Mouse (Mus musculus) layer of hippocampus, adult 18-20 months (tissue): ENCODE results near the gene Boc. TPM values are rescaled to one million over a fixed set of nuclear protein-coding genes. Genes with fewer than 3 reads are reported as not detected.
"Not testable (repeated sequence)": the region's sequence is repeated elsewhere in the genome, so short reads cannot be mapped to it uniquely, and the experiment has no call there.

Experiments used
- DNase-seq, 2 experiments: peaks; one replicate each; pipeline ENCODE4 v3.0.0; 2022; ENCODE audit warnings: low spot score in 2 of 2
- total RNA-seq, 2 experiments: library from RNA; stranded (reverse); gene quantifications; 2 replicates each; pipeline ENCODE4 v1.2.3; 2021

Boc gene
- total RNA-seq, 2 experiments from 2014 or later = 11.5 to 11.6 TPM

DNA sequence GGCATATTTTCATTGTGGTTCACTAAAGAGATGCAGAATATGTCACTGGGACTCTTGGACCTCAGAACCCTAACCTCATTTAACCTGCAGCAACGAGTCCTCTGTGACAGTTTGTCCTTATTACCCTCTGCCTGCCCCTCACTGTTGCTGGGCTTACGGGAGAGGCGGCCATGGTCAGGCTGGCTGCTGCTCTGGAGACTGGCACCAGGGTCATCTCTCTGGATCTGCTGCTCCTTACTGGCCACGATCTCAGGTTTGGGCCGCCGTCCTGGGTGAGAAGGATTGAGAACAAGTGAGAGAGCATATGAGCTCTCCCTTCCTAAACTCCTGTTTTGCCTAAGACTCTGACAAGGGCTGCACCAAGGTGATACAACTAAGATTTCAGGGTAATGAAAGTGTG, 66.5 kb downstream of the Boc start:
- DNase-seq = no peak

DNA sequence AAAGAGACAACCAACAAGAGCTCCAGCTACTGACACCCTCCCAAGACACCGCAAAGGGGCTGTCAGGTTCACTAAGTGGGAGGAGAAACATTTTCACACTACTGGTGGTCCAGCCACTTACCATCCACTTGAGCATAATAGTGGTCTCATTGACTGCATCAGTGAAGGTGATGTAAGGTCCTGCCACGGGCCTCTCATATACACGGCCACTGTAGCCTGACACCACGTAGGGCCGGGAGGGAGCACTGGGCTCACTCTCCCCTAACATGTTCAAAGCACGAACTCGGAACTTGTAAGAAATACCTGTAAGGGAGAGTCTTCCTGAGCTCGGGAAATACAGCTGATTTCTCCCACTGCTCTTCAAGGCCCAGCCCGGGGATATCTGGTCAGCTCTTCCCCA, 67.6 kb downstream of the Boc start:
- no peak for DNase-seq

DNA sequence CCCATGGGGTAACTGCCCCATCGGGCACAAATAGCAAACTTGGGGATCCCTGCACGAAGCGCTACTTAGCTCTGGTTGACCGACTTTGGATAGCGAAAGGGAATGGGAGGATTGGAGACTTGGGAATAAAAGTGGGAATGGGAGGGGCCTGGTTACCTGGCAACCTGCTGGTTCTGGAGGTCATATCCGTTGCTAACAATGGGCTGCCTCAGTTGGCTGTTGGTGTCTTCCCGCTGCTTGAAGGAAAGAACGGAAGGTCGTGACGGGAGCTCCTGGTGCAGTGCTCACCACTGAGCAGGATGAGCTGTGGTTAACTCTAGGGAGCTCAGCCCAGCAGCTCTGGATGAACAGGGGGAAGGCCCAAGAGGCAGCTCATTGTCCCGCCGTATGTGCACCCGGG, 71.5 kb downstream of the Boc start:
- no peak for DNase-seq

DNA sequence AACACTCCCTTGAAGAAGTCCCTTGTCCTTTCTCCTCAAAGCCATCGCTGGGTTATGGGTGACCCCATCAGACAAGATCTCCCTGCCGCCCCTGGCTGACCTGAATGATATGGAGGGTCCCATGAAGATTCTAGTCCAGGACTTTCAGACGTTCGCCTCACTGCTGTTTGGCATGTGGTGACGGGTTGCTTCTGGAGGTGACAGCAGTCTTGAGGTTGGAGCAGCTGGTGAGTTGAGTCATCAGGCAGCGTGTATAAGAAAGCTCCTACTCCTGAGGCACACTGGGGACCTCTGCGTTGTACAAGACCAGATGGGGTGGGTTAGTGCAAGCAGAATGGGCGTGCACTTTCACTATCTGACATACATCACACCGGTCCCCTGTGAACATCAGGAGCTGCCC, 72.1 kb downstream of the Boc start:
- no peak for DNase-seq

DNA sequence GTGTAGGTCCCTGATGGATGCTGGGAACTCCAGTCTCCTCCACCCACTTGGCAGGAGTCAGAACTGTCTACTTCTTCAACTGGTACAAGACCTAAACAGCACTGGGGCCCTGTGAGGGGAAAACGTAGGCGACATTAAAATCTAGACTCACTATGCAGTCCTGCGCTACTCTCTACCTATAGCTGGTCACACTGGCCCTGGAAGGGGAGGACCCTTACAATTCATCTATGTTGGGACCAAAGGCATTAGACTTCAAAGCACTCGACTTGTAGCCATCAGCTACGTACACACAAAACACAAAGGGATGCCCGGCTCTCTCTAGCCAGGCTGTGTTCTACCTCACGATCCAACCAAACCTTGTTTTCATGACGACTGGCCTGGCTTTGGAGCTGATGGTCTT, 73.0 kb downstream of the Boc start:
- no peak for DNase-seq

DNA sequence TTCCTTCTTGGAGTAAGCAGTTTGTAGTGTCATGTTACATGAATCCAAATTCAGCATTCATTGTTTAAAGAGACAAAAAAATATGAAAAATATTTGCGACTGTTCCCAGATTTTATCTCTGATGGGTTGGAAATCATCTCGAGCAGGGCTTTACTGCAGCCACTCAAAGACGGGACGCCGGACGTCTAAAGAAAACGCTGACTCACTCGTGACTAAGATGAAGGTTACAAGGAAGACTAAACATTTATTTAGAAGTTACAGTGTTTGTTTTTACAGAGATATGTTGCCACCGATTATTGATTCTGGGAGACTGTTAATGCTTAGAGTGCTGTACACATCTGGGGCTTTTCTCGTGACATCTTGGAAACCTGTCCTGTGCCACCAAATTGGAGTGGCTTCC, 73.9 kb downstream of the Boc start:
- DNase-seq = no peak

DNA sequence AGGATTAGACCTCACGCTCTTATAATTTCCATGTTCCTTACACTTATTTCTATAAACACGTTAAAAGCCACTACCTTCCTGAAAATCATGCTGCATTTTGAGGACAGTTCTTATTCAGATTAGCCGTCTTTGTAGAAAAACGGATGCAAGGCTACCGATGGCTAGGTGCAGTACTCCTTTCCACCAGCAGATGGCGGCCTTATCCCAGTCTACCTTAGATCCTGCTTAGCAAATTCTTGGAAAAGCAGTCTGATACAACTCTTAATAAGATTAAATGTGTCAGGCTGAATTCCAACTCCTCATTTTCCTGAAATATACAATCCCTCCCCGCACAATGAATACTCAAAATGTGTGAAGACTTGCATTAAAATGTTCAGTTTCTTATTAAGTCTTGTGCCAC, 74.6 kb downstream of the Boc start:
- peak; percentile 70 to 94 for DNase-seq

DNA sequence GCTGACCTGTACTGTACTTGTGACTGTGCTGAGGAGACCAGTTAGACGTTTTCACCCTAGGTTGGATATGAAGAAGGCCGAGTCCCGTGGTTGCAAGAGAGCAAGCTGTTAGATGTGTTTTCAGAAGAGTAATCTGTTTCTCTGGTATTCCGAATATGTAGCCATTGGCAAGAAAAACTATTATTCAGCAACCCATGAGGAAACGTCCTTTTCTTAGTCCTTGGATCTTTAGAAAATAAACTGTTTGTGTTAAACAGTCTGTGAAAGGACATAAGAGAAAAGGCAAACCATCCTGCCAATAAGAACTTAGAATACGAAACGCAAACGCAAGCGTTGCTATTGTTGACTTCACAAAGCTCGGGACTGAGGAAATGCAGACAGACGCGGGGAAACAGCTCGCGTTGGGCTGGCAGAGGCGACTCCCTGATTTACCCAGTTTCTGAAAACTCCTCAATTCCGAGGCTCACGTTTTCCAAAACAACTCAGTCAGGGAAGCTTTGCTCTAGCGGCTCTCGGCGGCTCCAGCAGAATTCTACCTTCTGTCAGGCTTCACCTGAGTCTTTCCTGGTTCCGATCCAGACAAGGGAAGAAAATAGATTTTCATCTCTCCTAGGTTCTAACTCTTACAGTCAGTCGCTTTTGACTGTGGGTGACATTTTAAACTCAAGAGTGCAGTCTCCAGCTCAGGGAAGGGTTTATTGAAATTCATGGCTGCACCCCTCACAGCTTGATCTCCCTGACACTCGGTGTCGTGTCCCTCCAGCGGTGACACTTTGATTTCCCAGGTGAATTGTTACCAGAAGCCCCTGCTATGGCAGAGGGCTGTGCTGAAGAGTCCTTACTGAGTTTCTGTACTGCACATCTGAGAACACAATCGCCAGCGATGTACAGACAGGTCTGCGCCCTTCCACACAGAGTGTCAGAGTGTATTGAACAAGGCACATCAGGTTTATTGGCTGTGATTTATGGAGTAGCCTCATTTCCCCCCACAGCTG, 76.8 kb downstream of the Boc start:
- no peak for DNase-seq

DNA sequence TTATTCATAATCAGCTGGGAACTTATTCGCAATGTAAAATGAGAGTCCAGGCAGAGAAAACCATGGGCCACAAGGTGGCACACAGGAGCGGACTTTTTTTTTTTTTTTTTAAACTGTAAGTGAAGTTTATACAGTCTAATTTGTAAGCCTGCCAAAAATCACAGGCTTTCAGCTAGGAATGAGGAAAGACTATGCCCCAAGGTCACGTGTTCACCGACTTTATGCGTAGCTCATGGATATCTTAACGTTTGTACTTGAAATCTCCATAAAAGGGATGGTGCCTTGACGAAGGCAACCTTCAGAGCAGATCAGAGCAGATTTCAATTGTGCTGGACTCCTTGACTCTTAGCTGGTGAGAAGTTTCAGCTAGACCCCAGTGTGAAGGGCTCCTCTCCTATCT, 78.1 kb downstream of the Boc start:
- DNase-seq = no peak

DNA sequence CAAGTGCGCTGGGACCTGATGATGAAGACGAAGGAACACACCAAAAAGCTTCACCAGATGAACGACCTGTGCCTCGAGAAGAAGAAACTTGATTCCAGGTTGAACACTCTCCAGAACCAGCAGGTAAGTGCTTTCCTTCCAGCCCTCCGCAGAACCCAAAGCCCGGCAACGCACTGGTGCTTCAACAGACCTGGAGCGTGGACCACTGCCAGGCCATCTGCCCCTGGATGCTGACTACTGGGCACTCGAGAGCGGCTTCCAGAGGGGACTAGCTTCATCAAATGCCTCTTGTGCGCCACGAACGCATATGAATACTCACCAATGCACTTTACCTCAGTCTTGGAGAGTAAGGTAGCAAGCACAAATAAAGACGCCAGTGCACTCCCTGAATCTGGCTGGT, 78.8 kb downstream of the Boc start:
- no peak for DNase-seq

DNA sequence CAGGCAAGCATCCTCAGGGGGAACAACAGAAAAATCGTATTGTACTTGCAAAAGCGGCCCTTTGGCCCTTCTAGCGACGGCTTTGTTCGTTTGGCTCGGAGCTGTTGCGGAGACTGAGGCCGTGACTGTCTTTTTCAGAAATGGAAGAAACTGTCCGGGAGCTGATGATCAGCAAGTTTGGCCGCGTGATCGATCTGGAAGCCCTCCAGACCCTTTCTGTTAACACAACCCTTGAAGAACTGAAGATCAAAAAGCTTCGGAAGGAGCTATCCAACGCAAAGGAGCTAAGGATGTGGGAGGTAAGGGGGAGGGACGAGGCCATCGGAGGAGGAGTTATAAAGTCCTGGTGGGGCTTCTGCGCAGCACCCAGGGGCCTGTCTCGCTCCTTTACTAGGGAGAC, 79.9 kb downstream of the Boc start:
- no peak for DNase-seq

DNA sequence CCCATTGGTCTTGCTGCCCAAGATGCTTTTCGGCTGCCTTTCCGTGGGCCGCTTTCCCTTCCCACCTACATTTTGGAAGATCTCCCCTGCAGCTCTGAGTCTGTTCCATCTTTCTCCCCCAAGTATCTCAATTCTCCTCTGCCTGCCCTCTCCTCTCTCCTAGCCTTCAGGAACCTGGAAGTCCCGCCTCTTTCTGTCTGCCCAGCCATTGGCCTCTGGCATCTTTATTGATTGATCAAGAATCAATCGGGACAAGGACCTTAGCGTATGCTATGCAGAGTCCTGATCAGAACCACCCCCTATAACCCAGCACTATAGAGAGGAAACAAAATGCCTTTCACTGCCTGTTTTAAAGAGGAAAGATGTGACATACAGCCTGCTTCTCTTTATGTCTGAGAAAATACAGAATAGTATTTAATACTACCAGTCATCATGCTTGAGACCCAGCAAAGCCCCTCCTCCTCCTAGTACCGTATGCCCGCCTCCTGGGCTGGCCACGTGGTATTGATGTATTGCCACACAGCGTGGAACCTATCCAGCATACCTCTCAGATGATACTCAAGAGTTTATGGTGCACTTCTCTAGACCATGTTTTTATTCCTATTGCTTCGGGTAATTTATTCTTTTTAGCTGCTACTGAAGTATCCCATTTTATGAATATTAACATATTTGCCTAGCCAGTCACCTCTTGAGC, 82.9 kb downstream of the Boc start:
- DNase-seq = no peak

DNA sequence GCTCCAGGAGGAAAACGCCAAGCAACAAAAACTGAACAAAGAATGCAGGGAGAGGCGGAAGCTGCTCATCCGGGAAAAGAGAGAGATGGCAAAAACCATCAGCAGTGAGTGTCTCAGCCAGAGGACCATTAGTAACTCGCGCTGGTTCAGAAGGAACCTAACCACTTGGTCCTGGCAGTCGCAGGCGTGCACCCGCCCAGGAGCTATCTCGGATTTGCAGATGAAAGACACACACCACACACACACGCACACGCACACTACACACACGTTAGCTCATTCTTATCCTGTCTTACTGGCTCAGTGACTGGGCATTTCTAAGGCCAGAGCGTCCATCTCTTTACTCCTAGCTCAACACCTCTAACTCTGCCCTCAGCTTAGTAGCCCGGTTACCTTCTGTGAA, 83.4 kb downstream of the Boc start:
- DNase-seq = no peak

DNA sequence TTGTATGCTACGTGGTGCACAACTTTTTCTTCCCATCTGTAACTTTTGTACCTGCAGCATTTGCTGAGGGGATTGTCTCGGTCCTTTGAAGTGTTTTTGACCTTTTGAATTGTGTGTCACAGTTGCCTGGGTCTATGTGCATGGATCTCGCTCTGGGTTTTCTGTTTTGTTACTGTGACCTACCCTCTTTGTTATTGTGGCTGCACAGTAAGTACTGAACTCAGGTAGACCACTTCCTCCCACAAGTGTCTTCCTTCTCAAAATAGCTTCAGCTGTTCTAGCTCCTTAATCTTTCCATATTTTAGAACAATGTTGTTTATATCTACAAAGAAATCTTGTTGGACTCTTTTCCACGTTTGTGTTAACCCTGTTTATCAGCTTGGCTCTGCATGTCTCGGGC, 97.8 kb downstream of the Boc start:
- DNase-seq = no peak

DNA sequence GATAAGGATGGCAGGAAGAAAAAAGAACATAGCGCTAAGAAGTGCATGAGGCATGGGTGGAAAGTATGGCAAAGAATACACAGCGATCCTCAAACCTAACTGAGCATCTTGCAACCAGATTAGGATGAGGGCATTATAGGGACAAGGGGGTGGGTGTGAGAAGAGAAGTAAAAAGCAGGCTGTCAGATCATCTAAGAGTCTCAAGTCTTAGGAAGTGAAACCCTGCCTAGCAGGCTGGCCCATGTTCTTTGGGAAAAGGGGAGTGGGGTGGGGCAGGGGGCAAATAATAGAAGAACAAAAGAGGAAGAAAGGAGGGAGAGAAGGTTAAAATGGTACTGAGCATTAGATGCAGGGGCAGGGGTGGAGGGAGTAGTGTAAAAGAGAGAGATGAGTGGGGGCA, 99.9 kb downstream of the Boc start:
- DNase-seq = no peak

DNA sequence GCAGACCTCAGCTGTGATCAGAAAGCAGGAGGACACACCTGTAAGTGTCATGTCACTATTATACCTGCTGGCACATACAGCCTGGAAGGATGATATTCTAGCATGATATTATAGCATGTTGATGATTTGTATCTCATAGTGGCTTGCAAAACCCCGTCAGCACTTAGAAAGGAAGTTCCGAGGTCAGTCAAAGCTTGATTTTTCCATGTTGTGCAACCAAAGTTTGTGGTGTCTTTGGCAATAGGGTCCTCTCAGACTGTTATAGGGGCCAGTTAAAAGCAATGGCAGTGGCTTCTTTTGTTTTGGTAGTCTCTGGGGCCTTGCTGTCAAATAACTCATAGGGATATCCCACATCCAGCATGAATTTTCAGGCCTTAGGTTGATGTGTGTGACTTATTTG, 100.8 kb downstream of the Boc start:
- no peak for DNase-seq

DNA sequence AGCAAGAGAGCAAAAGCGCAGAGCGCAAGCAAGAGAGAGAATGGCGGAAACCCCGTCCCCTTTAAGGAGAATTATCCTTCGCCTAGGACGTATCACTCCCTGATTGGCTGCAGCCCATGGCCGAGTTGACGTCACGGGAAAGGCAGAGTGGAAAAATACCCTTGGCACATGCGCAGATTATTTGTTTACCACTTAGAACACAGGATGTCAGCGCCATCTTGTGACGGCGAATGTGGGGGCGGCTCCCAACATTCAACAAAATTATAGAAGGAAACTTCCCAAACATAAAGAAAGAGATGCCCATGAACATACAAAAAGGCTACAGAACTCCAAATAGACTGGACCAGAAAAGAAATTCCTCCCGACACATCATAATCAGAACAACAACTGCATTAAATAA, 116.8 kb downstream of the Boc start:
- DNase-seq = not testable (repeated sequence)

DNA sequence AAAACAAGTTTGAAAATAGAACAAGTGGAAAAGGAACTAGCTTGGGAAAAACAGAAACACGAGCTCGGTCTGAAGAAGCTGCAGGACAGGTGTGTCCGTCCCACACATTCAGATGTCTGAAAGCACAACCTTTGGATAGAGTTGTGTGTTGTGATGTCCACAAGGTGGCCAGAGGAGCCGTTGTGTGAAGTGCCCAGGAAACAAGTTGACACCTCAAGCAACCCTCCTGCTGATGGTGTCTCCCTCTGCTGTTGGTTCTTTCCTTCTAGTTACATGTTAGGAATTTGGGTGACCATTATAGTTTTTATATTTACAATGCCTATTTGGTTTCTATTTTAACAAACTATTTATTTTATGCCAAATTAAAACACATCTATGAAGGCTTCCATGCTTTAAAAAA, 123.2 kb downstream of the Boc start:
- DNase-seq = no peak
